Mouse (Mus musculus) right cerebral cortex, adult 18-20 months (tissue): ENCODE measurements at regions not wholly inside any gene's neighbourhood (a gene's known extent, or its start where the extent isn't known, plus 50 kb on each side); places are given as distances from the start of the nearest gene placed in this dataset.

Experiments
- DNase-seq: peaks from one replicate; pipeline ENCODE4 v3.0.0; 2022; ENCODE audit warnings: mixed read lengths

DNA sequence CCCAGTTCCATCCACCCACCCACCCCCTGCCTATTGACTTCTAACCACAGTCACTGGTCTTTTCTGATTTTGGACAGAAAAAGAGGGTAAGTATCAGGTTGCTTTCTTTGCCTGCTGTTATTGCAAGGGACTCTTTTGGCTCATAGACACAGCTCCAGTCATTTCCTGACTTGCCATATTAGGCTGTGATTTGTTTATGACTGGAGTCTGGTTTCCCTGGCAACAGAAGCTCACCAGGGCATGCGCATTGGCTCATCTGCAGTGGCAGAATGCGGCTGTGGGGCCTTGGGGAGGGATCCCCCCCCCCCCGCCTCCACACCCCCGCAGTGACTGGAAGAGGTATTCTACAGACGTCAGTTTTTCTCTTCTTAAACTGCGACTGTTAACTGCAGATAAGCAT, 65.9 kb downstream of the Cdr1 start:
- peak; percentile 73 for DNase-seq

DNA sequence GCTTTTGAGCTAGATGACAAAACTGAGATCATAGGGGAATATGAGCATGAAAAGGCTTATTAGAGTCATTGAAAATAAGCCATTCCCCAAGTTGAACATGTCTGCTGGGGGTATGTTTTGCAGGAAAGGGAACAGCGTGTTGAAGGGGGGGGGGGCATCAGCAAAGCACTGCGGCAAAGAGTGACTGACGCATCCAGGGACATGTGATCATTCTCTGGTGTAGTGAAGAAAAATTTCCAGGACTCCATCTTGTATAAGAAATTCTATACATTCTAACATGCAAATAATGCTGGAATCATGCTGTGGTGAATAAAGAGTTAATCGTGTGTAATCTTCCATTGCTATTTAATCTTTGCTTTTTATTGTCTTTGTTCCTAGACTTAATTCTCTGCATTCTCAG, 68.0 kb downstream of the Cdr1 start:
- DNase-seq: peak; percentile 5

DNA sequence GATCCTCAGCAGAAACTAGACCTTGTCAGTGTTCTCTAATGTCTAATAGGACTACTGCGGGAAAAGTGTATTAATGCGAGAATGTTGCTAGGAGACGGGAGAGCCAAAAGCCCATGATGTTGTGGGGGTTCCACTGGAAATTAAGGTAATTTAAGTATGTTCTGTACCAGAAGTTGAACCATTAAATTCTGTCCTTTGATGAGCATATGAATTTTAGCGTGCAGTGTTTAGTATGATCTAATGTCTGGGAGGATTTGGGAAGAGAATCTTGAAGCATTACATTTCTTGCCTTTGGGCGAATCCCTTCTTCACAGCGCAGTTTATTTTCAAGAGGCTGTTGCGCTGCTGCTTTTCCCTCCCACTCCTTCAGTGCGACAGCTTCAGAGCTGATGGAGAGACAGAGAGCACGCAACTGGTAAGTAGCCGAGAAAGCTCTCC, 69.3 kb downstream of the Cdr1 start:
- DNase-seq: peak; percentile 55
